Mouse (Mus musculus) stomach, embryonic 16.5 days (tissue): Measurements from ENCODE around the gene Hexim2. TPM values are rescaled to one million over a fixed set of nuclear protein-coding genes. Genes with fewer than 3 reads are reported as not detected.

Experiments used
- ATAC-seq: fragments of 200-750 bp; cut with Nextera tagmentation; 2 replicates; pipeline ENCODE4 v1.8.0; 2017; ENCODE audit warnings: moderate number of reproducible peaks, moderate TSS enrichment; ENCODE audit not compliant: insufficient read depth, low FRiP score
- H3K27ac ChIP-seq: fragments of 300-500 bp; sonication (generic); 2 replicates; pipeline ENCODE4 v1.5.1; 2014; ENCODE audit warnings: low read length
- H3K27me3 ChIP-seq: fragments of 300-500 bp; sonication (generic); 2 replicates; pipeline ENCODE4 v1.6.1; 2014; ENCODE audit warnings: low read length, control low read depth, mixed read lengths; ENCODE audit not compliant: control insufficient read depth, insufficient read depth
- H3K36me3 ChIP-seq: fragments of 300-500 bp; sonication (generic); 2 replicates; pipeline ENCODE4 v1.6.1; 2014; ENCODE audit warnings: low read length; ENCODE audit not compliant: control insufficient read depth, insufficient read depth
- H3K4me1 ChIP-seq: fragments of 300-500 bp; sonication (generic); 2 replicates; pipeline ENCODE4 v1.6.1; 2014; ENCODE audit warnings: low read length, control low read depth, mixed read lengths; ENCODE audit not compliant: control insufficient read depth, insufficient read depth
- H3K4me2 ChIP-seq: fragments of 300-500 bp; sonication (generic); 2 replicates; pipeline ENCODE4 v1.6.1; 2014; ENCODE audit warnings: low read depth, low read length, mixed read lengths
- H3K4me3 ChIP-seq: fragments of 300-500 bp; sonication (generic); replicated peaks from 2 replicates; pipeline ENCODE4 v1.5.1; 2014; ENCODE audit warnings: mild to moderate bottlenecking, low read length
- H3K9ac ChIP-seq: fragments of 300-500 bp; sonication (generic); 2 replicates; pipeline ENCODE4 v1.6.1; 2014; ENCODE audit warnings: low read length
- H3K9me3 ChIP-seq: fragments of 300-500 bp; sonication (generic); replicated peaks from 2 replicates; pipeline ENCODE4 v1.6.1; 2016; ENCODE audit warnings: low read length, control low read depth; ENCODE audit not compliant: control insufficient read depth
- WGBS: fragments of 180-500 bp; shearing (Covaris S2); extraction: QIAGEN DNeasy Blood & Tissue Kit; methylation state at CpG from one replicate; pipeline ENCODE4 v1.1.7; 2014; 5-methylcytosine and 5-hydroxymethylcytosine counted together
- polyA plus RNA-seq: library from polyadenylated mRNA; unstranded; fragments of >200 nt; fragmentation: Nextera tagmentation; extraction: Ambion mirVana; gene quantifications from 2 replicates; pipeline ENCODE4 v1.2.1, GENCODE M21; 2015

Gene Hexim2
- polyA plus RNA-seq = 6.3 and 7.9 TPM in 2 replicates

GRCm38 (mm10) chr11:103131701-103132575 lies at the start of gene Hexim2:
Hexim2 (plus strand) TSS chr11:103132429.
- Histone ChIP-seq H3K4me1 (peaks cover 21% of the 10 kb centered on the region), H3K4me3 (peak within 1 kb of the TSS; percentile 80), H3K27me3 (no peaks in the 10 kb centered on the region), H3K4me2 (peak within 1 kb of the TSS; percentile 94), H3K9me3 (no peaks in the 10 kb centered on the region), H3K36me3 (no peaks in the 10 kb centered on the region), H3K9ac (peak within 1 kb of the TSS; percentile 95), H3K27ac (peak within 1 kb of the TSS; percentile 97)
- under 1% methylated on average over 39 of the region's 39 CpGs for WGBS
- peak; percentile 57 for ATAC-seq

GRCm38 (mm10) chr11:103093306-103093705 lies 38.9 kb upstream of the Hexim2 start:
- Histone ChIP-seq H3K36me3 (no peaks in the 10 kb centered on the region), H3K9me3 (no peaks in the 10 kb centered on the region), H3K4me3 (no peak overlapping the region), H3K27ac (peak overlapping the region; percentile 42; the same call in 1 of the 2 replicates), H3K9ac (no peak overlapping the region), H3K4me2 (no peak overlapping the region), H3K27me3 (no peaks in the 10 kb centered on the region), H3K4me1 (peaks cover 24% of the 10 kb centered on the region)
- 87% methylated on average over 7 of the region's 7 CpGs for WGBS
- ATAC-seq = no peak

- Histone ChIP-seq H3K4me2 (no peak overlapping the region), H3K36me3 (no peaks in the 10 kb centered on the region), H3K4me3 (no peak overlapping the region), H3K27me3 (no peaks in the 10 kb centered on the region), H3K4me1 (peaks cover 30% of the 10 kb centered on the region), H3K27ac (peak overlapping the region; percentile 88), H3K9me3 (no peaks in the 10 kb centered on the region), H3K9ac (no peak overlapping the region)
- WGBS = 61% methylated on average over 20 of the region's 20 CpGs
- peak; percentile 82 for ATAC-seq
Measured at GRCm38 (mm10) chr11:103093862-103094833, 38.1 kb upstream of the Hexim2 start.

DNA sequence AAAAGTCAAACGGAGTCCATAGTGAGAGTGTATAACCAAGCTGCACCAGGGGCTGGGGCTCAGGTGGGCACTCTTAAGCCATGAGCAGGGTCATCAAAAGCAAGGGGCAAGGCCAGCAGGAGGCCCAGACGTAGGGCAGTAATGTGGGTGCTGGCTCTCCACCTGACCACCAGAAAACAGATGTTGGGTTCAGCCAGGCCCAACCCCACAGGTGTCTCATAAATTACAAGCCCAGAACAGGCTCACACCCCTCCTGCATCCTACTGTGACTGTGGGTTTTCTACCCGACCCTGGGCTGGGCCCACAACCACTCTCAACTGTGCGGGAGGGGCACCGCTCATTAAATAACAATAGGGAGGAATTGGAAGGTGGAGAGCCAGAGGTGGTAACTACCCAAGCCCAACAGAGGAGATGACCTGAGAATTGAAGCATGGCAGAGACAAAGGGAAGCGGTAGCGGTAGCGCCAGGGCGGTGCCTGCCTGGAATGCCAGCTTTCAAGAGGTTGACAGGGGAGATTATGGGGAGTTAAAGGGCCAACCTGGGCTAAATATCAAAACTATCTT lies 37.0 kb upstream of the Hexim2 start:
- Histone ChIP-seq H3K4me2 (no peak overlapping the region), H3K4me3 (no peak overlapping the region), H3K36me3 (no peaks in the 10 kb centered on the region), H3K4me1 (peaks cover 30% of the 10 kb centered on the region), H3K9ac (peak overlapping the region; percentile 41; the same call in 1 of the 2 replicates), H3K9me3 (no peaks in the 10 kb centered on the region), H3K27ac (peak overlapping the region; percentile 88), H3K27me3 (no peaks in the 10 kb centered on the region)
- WGBS = 68% methylated on average over 9 of the region's 9 CpGs
- no peak for ATAC-seq

- H3K36me3 ChIP-seq = no peaks in the 10 kb centered on the region
- H3K4me2 ChIP-seq = no peak overlapping the region
- WGBS = 88% methylated on average over 6 of the region's 6 CpGs
- no peaks in the 10 kb centered on the region for H3K9me3 ChIP-seq
- ATAC-seq = no peak
- peaks cover 30% of the 10 kb centered on the region for H3K4me1 ChIP-seq
- H3K27me3 ChIP-seq = peaks cover 1% of the 10 kb centered on the region; the same call in 1 of the 2 replicates
- no peak overlapping the region for H3K4me3 ChIP-seq
- no peak overlapping the region for H3K9ac ChIP-seq
- H3K27ac ChIP-seq = no peak overlapping the region
Measured at GRCm38 (mm10) chr11:103095801-103096200, 36.4 kb upstream of the Hexim2 start.

DNA sequence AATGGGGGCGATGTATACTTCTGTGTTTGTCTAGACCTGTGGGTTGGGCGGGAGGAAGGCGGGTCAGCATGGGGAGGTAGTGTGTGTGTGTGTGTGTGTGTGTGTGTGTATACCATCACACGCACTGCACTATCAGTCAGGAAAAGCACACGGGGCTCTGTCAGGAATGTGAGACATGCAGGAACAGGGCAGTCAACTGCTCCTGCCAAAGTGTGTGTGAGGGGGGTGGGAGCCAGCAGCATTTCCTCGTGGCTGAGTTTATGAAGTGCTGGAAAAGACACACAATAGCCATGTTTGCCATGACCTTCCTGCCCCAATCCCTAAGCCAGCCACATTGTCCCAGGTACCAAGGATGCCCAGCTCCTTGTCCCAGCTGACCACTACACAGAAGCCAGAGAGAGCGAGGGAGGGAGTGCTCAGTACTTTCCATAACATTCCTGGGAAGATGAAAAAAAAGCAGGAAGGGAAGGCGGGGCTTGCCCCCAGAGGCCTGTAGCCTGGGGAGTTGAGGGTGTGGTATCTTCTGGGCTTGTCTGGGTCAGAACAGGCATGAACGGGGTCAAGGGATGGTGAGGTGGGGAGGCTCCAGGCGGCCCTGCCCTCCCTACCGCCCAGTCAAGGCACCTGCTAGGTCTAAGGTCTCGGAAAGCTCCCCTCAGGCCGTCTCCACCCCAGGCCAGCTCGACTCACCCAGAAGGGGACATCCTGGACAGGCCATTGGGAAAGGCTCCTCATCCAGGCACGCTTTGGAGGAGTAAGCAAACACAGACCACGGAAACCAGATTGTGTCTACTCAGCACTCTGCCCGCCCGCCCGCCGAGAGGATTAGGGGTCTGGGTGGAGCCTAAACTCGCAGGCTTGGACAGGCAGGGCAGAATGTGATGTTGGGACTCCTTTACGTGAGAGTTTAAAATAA lies 35.0 kb upstream of the Hexim2 start:
- H3K4me1 ChIP-seq = peaks cover 35% of the 10 kb centered on the region
- H3K36me3 ChIP-seq = no peaks in the 10 kb centered on the region
- H3K4me3 ChIP-seq = peak overlapping the region; percentile 19; the same call in 1 of the 2 replicates
- peak overlapping the region; percentile 82 for H3K27ac ChIP-seq
- peak overlapping the region; percentile 59 for H3K9ac ChIP-seq
- peak overlapping the region; percentile 42 for H3K4me2 ChIP-seq
- peaks cover 5% of the 10 kb centered on the region; the same call in 1 of the 2 replicates for H3K27me3 ChIP-seq
- ATAC-seq = 0 out of 2 replicates have a peak, but pooled peaks have one; percentile 4
- no peaks in the 10 kb centered on the region for H3K9me3 ChIP-seq
- 18% methylated on average over 22 of the region's 22 CpGs for WGBS

- Histone ChIP-seq H3K9ac (no peak overlapping the region; the same call in 1 of the 2 replicates), H3K4me3 (no peak overlapping the region), H3K4me2 (no peak overlapping the region), H3K4me1 (peaks cover 37% of the 10 kb centered on the region), H3K27ac (no peak overlapping the region), H3K27me3 (peaks cover 5% of the 10 kb centered on the region; the same call in 1 of the 2 replicates), H3K36me3 (no peaks in the 10 kb centered on the region), H3K9me3 (no peaks in the 10 kb centered on the region)
- WGBS = 74% methylated on average over 11 of the region's 11 CpGs
- ATAC-seq = no peak
Measured at GRCm38 (mm10) chr11:103098531-103099190, 33.6 kb upstream of the Hexim2 start.
